Mouse (Mus musculus) G1E (cell line): ENCODE results near the gene Speg.

ENCODE experiments used
- CTCF ChIP-seq: IDR thresholded peaks from 2 replicates; pipeline ENCODE4 v1.5.1; 2012; ENCODE audit warnings: low read depth, low read length, inconsistent platforms, mixed read lengths
- GATA1 ChIP-seq: IDR thresholded peaks from 2 replicates; pipeline ENCODE4 v1.6.1; 2012; ENCODE audit warnings: borderline replicate concordance, low read length, inconsistent platforms, mixed read lengths

DNA sequence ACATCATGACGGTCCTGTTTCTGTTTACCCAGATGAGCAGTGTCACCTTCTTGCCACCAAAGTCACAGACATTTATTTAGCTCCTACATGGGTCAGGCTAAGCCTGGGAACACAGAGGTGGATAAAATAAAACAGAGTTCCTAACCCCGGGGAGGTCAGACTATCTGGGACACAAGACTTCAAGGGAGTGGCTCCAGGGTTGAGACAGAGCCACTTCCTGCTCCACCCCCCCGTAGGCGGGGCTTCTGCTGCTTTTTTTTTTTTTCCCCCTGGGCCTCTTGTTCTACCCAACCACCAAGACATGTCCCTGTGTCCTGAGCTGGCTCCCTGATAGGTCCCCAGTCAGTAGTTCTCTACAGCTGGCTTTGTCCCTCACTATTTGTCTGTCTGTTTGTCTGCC is 13.3 kb upstream of the Speg start:
- no peak for TF ChIP-seq CTCF
- no peak for TF ChIP-seq GATA1
